In genomic region chr9:104841278-104841677, GRCm38 (mm10) we compare ENCODE assay signal across 18 mouse cellular contexts.
DNase-seq lines count a peak whose midpoint lies in the region; ATAC-seq and TF ChIP-seq lines count a peak whose summit lies in the region.
"Had no signal": no experiment of that assay in that cellular context is flagged by ENCODE, and none has a peak within 500 bp of the region (broad histone marks: within the 10 kb centered on the region; RNA-seq: fewer than 3 reads in every experiment).

No protein-coding gene starts in this region.

- H3K4me1 ChIP-seq in hindbrain, postnatal 0 days (ENCODE audit: insufficient read depth, low read length), result no peaks in the 10 kb centered on the region
- no peaks in the 10 kb centered on the region for H3K4me1 ChIP-seq in hindbrain, embryonic 14.5 days (replicated peaks; ENCODE audit: control insufficient read depth, insufficient read depth, low read length)
- H3K4me1 ChIP-seq in forebrain, postnatal 0 days (ENCODE audit: insufficient read depth), result peaks cover 3% of the 10 kb centered on the region; the same call in 1 of the 2 replicates
- H3K4me1 ChIP-seq: embryonic facial prominence, embryonic 10.5 days; intestine, embryonic 15.5 days; liver, embryonic 12.5 days; lung, embryonic 15.5 days had no signal

- DNase-seq in hindbrain, postnatal 0 days (ENCODE audit: low spot score), result peak; percentile 19
- no peak for DNase-seq in hindbrain, embryonic 14.5 days (ENCODE audit: low spot score)
- peak; percentile 83 for DNase-seq in brain, adult 2 months (ENCODE audit: low read depth, low spot score)
- peak; percentile 71 for DNase-seq in forebrain, postnatal 0 days
- DNase-seq in left cerebral cortex, adult 9 months (ENCODE audit: low spot score in 2 of 2), result peak; percentile 36 to 64
- DNase-seq in cerebellum, adult 18-20 months, result no peak
- no peak for DNase-seq in urinary bladder, postnatal 14 days (ENCODE audit: low spot score)
- DNase-seq: cerebellum, adult 11-12 months; cerebellum, postnatal 36 days; gastrocnemius, postnatal 10 days; retina, postnatal 1 day had no signal

- H3K4me3 ChIP-seq in hindbrain, postnatal 0 days (ENCODE audit: low read length), result no peak overlapping the region
- no peak overlapping the region for H3K4me3 ChIP-seq in hindbrain, embryonic 14.5 days (replicated peaks; ENCODE audit: low read length)
- no peak overlapping the region for H3K4me3 ChIP-seq in forebrain, postnatal 0 days (ENCODE audit: low read depth, low read length)
- H3K4me3 ChIP-seq: embryonic facial prominence, embryonic 10.5 days; intestine, embryonic 15.5 days; liver, embryonic 12.5 days; lung, embryonic 15.5 days; midbrain, embryonic 12.5 days; myocyte had no signal

- 50% methylated on average over 1 of the region's 1 CpGs for WGBS in hindbrain, postnatal 0 days
- WGBS in hindbrain, embryonic 14.5 days, result 86% methylated on average over 1 of the region's 1 CpGs
- 30% methylated on average over 1 of the region's 1 CpGs for WGBS in forebrain, postnatal 0 days

- no peak for ATAC-seq in hindbrain, postnatal 0 days
- ATAC-seq in hindbrain, embryonic 14.5 days (ENCODE audit: low FRiP score), result no peak
- ATAC-seq in forebrain, postnatal 0 days, result peak; percentile 51; the same call in 1 of the 2 replicates
- ATAC-seq: intestine, embryonic 15.5 days; liver, embryonic 12.5 days had no signal

- no peaks in the 10 kb centered on the region for H3K9me3 ChIP-seq in hindbrain, postnatal 0 days (ENCODE audit: low read length)
- no peaks in the 10 kb centered on the region for H3K9me3 ChIP-seq in hindbrain, embryonic 14.5 days (ENCODE audit: control insufficient read depth, low read length)
- H3K9me3 ChIP-seq in forebrain, postnatal 0 days (ENCODE audit: low read length), result no peaks in the 10 kb centered on the region
- H3K9me3 ChIP-seq: embryonic facial prominence, embryonic 10.5 days; intestine, embryonic 15.5 days; liver, embryonic 12.5 days; lung, embryonic 15.5 days; midbrain, embryonic 12.5 days had no signal

- H3K36me3 ChIP-seq in hindbrain, postnatal 0 days (ENCODE audit: insufficient read depth, low read length), result no peaks in the 10 kb centered on the region
- no peaks in the 10 kb centered on the region for H3K36me3 ChIP-seq in hindbrain, embryonic 14.5 days (replicated peaks; ENCODE audit: control insufficient read depth, insufficient read depth)
- no peaks in the 10 kb centered on the region for H3K36me3 ChIP-seq in forebrain, postnatal 0 days (ENCODE audit: insufficient read depth)
- H3K36me3 ChIP-seq: embryonic facial prominence, embryonic 10.5 days; intestine, embryonic 15.5 days; liver, embryonic 12.5 days; lung, embryonic 15.5 days; midbrain, embryonic 12.5 days had no signal

- H3K4me2 ChIP-seq in hindbrain, postnatal 0 days (ENCODE audit: low read depth, low read length), result no peak overlapping the region
- H3K4me2 ChIP-seq in hindbrain, embryonic 14.5 days (replicated peaks), result no peak overlapping the region
- H3K4me2 ChIP-seq in forebrain, postnatal 0 days (ENCODE audit: low read depth), result no peak overlapping the region
- H3K4me2 ChIP-seq: intestine, embryonic 15.5 days; liver, embryonic 12.5 days; lung, embryonic 15.5 days; midbrain, embryonic 12.5 days had no signal

- no peak overlapping the region for H3K27ac ChIP-seq in hindbrain, postnatal 0 days
- no peak overlapping the region for H3K27ac ChIP-seq in hindbrain, embryonic 14.5 days
- no peak overlapping the region for H3K27ac ChIP-seq in forebrain, postnatal 0 days (ENCODE audit: low read depth, low read length)
- H3K27ac ChIP-seq: embryonic facial prominence, embryonic 10.5 days; intestine, embryonic 15.5 days; liver, embryonic 12.5 days; lung, embryonic 15.5 days; macrophage; midbrain, embryonic 12.5 days had no signal

- H3K27me3 ChIP-seq in hindbrain, postnatal 0 days (ENCODE audit: insufficient read depth, low read length), result no peaks in the 10 kb centered on the region
- no peaks in the 10 kb centered on the region for H3K27me3 ChIP-seq in hindbrain, embryonic 14.5 days (ENCODE audit: control insufficient read depth, insufficient read depth, low read length)
- no peaks in the 10 kb centered on the region for H3K27me3 ChIP-seq in forebrain, postnatal 0 days (ENCODE audit: insufficient read depth, low read length)
- H3K27me3 ChIP-seq: intestine, embryonic 15.5 days; liver, embryonic 12.5 days; lung, embryonic 15.5 days; midbrain, embryonic 12.5 days had no signal

- no peak overlapping the region for H3K9ac ChIP-seq in hindbrain, postnatal 0 days (replicated peaks; ENCODE audit: low read length)
- no peak overlapping the region for H3K9ac ChIP-seq in hindbrain, embryonic 14.5 days
- no peak overlapping the region for H3K9ac ChIP-seq in forebrain, postnatal 0 days
- H3K9ac ChIP-seq: intestine, embryonic 15.5 days; liver, embryonic 12.5 days; lung, embryonic 15.5 days; midbrain, embryonic 12.5 days had no signal

- TF ChIP-seq CTCF in hindbrain, postnatal 0 days (IDR thresholded peaks at IDR 0.05; ENCODE audit: low read depth), result no peak
- TF ChIP-seq CTCF in forebrain, postnatal 0 days (IDR thresholded peaks at IDR 0.05; ENCODE audit: low read depth), result no peak

Comparison
In these comparisons a context has a peak if more than half of its experiments do, and no peak if none do; other contexts are left out.
1. DNase-seq: peak in hindbrain, postnatal 0 days (single experiment), brain, adult 2 months (single experiment), forebrain, postnatal 0 days (single experiment) and left cerebral cortex, adult 9 months (2 of 2); none in hindbrain, embryonic 14.5 days (single experiment), cerebellum, adult 18-20 months (0 of 2) and urinary bladder, postnatal 14 days (single experiment).